Mouse (Mus musculus): ENCODE results near the gene Blzf1. TPM values are rescaled to one million over a fixed set of nuclear protein-coding genes. Genes with fewer than 3 reads are reported as not detected.

The Blzf1 gene
- polyA plus RNA-seq, 3 experiments from 2014 or later, result 22.7 to 24.3 (median 23.1) TPM

- no peak for ATAC-seq
These were observed 15.2 kb downstream of the Blzf1 start for GRCm38 (mm10) chr1:164292040-164292439.

GRCm38 (mm10) chr1:164287406-164287805, 19.9 kb downstream of the Blzf1 start:
- no peak for ATAC-seq

- ATAC-seq, result no peak
These were observed 23.3 kb downstream of the Blzf1 start for GRCm38 (mm10) chr1:164284007-164284406.

- no peak for ATAC-seq
These were observed 28.0 kb downstream of the Blzf1 start for GRCm38 (mm10) chr1:164279332-164279731.

GRCm38 (mm10) chr1:164276552-164276951, 30.7 kb downstream of the Blzf1 start:
- ATAC-seq, result no peak

- ATAC-seq, result peak; percentile 100
These were observed 31.8 kb downstream of the Blzf1 start, which contains the start of gene Ccdc181 for GRCm38 (mm10) chr1:164275455-164275954. Gene Ccdc181, plus strand, starts transcription at chr1:164275585.

GRCm38 (mm10) chr1:164273659-164274058, 33.6 kb downstream of the Blzf1 start:
- no peak for ATAC-seq

GRCm38 (mm10) chr1:164270941-164271340, 36.3 kb downstream of the Blzf1 start:
- no peak for ATAC-seq

- no peak for ATAC-seq
These were observed 45.7 kb downstream of the Blzf1 start for GRCm38 (mm10) chr1:164261553-164261952.

GRCm38 (mm10) chr1:164260171-164261028, 46.9 kb downstream of the Blzf1 start:
- no peak for ATAC-seq

- ATAC-seq, result no peak
These were observed 52.5 kb downstream of the Blzf1 start for GRCm38 (mm10) chr1:164254836-164255235.

GRCm38 (mm10) chr1:164252551-164252950, 54.7 kb downstream of the Blzf1 start:
- ATAC-seq, result no peak

- ATAC-seq, result no peak
These were observed 55.9 kb downstream of the Blzf1 start for GRCm38 (mm10) chr1:164251438-164251837.

- no peak for ATAC-seq
These were observed 56.7 kb downstream of the Blzf1 start for GRCm38 (mm10) chr1:164250391-164251150.

GRCm38 (mm10) chr1:164249332-164249711, 58.0 kb downstream of the Blzf1 start:
- ATAC-seq, result peak; percentile 26

GRCm38 (mm10) chr1:164248465-164249331, 58.6 kb downstream of the Blzf1 start, which contains the start of gene Slc19a2:
Gene Slc19a2, plus strand, starts transcription at chr1:164249046.
- peak; percentile 90 for ATAC-seq

- ATAC-seq, result no peak
These were observed 59.3 kb downstream of the Blzf1 start for GRCm38 (mm10) chr1:164247971-164248370.

GRCm38 (mm10) chr1:164247442-164247841, 59.8 kb downstream of the Blzf1 start:
- no peak for ATAC-seq

- ATAC-seq, result no peak
These were observed 64.5 kb downstream of the Blzf1 start for GRCm38 (mm10) chr1:164242809-164243208.

GRCm38 (mm10) chr1:164241494-164241893, 65.8 kb downstream of the Blzf1 start:
- ATAC-seq, result no peak
